Mouse (Mus musculus) heart, adult 2 months (tissue): ENCODE results near the gene Swt1.

Source experiments
- CTCF ChIP-seq: fragments of 200-600 bp; IDR thresholded peaks from 2 replicates; pipeline ENCODE4 v1.8.1; 2022; ENCODE audit warnings: antibody characterized with exemption, mild to moderate bottlenecking, moderate library complexity
- EP300 ChIP-seq: fragments of 200-500 bp; IDR thresholded peaks from 2 replicates; pipeline ENCODE4 v1.6.1; 2011; ENCODE audit warnings: low read depth, low read length, control low read depth; ENCODE audit not compliant: insufficient read depth

GRCm38 (mm10) chr1:151342311-151342710 is 85.9 kb downstream of the Swt1 start:
- TF ChIP-seq EP300: no peak
- no peak for TF ChIP-seq CTCF
